Mouse (Mus musculus): ENCODE measurements around the gene Syt2. TPM values are rescaled to one million over a fixed set of nuclear protein-coding genes. Genes with fewer than 3 reads are reported as not detected.

Gene Syt2
- polyA plus RNA-seq, 1 experiment: 0.05 TPM

DNA sequence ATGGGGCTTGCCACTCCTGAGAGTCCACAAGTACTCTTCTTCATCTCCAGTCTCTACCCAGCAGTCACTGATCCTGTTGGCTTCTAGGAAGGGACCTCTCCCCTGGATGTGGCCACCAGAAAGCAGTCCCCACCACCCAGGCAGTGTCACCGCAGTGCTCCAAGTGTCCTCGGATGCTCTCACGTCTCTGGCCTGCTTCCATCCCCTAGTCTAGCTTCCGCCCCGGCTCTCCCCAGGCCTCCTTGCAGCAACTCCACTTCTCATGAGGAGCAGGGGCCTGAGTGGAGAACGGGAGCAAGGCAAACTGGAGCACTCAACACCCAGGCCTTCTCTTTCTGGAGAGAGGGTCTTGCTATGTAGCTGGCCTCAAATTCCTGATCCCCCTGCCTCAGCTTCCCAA lies 112.7 kb downstream of the Syt2 start:
- WGBS: 97% methylated on average over 6 of the region's 6 CpGs
- H3K4me1 ChIP-seq (replicated peaks; ENCODE audit: control insufficient read depth, insufficient read depth, low read length): 0 out of 2 replicates have a peak, but pooled peaks cover 3% of the 10 kb centered on the region
- no peak overlapping the region for H3K27ac ChIP-seq (ENCODE audit: control insufficient read depth, insufficient read depth, low read length)
- no peak for DNase-seq
- H3K27me3 ChIP-seq (ENCODE audit: control insufficient read depth, insufficient read depth, low read length): no peaks in the 10 kb centered on the region
- H3K36me3 ChIP-seq (ENCODE audit: control insufficient read depth, insufficient read depth, low read length): no peaks in the 10 kb centered on the region; the same call in 1 of the 2 replicates
- no peak for TF ChIP-seq CTCF (IDR thresholded peaks at IDR 0.05; ENCODE audit: borderline replicate concordance, control insufficient read depth, extremely low read depth, insufficient read depth, low read length, poor library complexity)
- no peak for TF ChIP-seq POLR2A (IDR thresholded peaks at IDR 0.05; ENCODE audit: control insufficient read depth, extremely low read depth, insufficient read depth, low read length, poor library complexity)
- H3K4me3 ChIP-seq (ENCODE audit: control insufficient read depth, insufficient read depth, low read length): no peak overlapping the region

DNA sequence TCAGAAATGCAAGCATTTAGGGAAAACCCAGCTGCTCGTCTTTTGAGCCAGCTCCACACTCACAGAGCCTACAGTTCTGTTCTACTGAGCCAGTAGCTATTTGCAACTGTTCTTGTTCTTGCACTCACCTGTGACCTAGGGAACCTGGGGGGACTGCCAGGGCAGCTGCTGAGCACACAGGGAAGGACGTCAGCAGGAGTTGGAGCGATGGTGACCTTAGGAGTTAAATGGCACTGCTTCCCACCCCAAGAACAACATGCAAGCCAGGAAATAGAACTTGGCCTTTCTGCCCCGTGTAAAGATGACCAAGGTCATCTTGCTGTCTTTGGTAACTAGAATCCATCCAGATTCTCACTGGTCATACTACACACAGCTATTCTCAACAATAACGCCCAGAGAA lies 114.2 kb downstream of the Syt2 start:
- no peaks in the 10 kb centered on the region for H3K27me3 ChIP-seq (ENCODE audit: control insufficient read depth, insufficient read depth, low read length)
- no peaks in the 10 kb centered on the region; the same call in 1 of the 2 replicates for H3K36me3 ChIP-seq (ENCODE audit: control insufficient read depth, insufficient read depth, low read length)
- H3K4me1 ChIP-seq (replicated peaks; ENCODE audit: control insufficient read depth, insufficient read depth, low read length): no peaks in the 10 kb centered on the region
- no peak overlapping the region for H3K4me3 ChIP-seq (ENCODE audit: control insufficient read depth, insufficient read depth, low read length)
- WGBS: 90% methylated on average over 5 of the region's 5 CpGs
- TF ChIP-seq POLR2A (IDR thresholded peaks at IDR 0.05; ENCODE audit: control insufficient read depth, extremely low read depth, insufficient read depth, low read length, poor library complexity) (no peak), CTCF (IDR thresholded peaks at IDR 0.05; ENCODE audit: borderline replicate concordance, control insufficient read depth, extremely low read depth, insufficient read depth, low read length, poor library complexity) (no peak)
- no peak for DNase-seq
- H3K27ac ChIP-seq (ENCODE audit: control insufficient read depth, insufficient read depth, low read length): no peak overlapping the region

- Histone ChIP-seq H3K4me3 (ENCODE audit: control insufficient read depth, insufficient read depth, low read length) (no peak overlapping the region), H3K27ac (ENCODE audit: control insufficient read depth, insufficient read depth, low read length) (no peak overlapping the region), H3K36me3 (ENCODE audit: control insufficient read depth, insufficient read depth, low read length) (no peaks in the 10 kb centered on the region; the same call in 1 of the 2 replicates), H3K27me3 (ENCODE audit: control insufficient read depth, insufficient read depth, low read length) (no peaks in the 10 kb centered on the region), H3K4me1 (replicated peaks; ENCODE audit: control insufficient read depth, insufficient read depth, low read length) (no peaks in the 10 kb centered on the region)
- TF ChIP-seq POLR2A (IDR thresholded peaks at IDR 0.05; ENCODE audit: control insufficient read depth, extremely low read depth, insufficient read depth, low read length, poor library complexity) (no peak), CTCF (IDR thresholded peaks at IDR 0.05; ENCODE audit: borderline replicate concordance, control insufficient read depth, extremely low read depth, insufficient read depth, low read length, poor library complexity) (no peak)
- 81% methylated on average over 7 of the region's 7 CpGs for WGBS
- DNase-seq: no peak
Observed at GRCm38 (mm10) chr1:134761534-134761933, 115.1 kb downstream of the Syt2 start.

DNA sequence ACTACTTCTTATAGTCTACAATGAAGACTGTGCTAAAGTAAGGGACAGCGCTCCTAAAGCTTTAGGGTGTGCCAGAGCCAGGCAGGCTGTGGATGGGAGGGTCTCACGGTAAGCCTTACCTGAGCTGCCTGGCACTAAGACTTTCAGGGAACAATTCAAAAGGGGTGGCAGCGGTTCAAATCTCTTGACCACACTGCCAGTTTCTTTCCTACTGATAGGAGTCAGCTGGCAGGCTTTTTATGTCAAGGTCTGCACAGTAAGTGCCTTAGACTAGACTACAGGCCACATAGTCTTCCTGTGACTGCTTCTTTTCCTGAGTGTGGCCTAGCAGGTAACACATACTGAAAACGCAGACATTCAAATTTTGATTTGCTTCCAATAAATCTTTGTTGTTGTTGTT lies 116.8 kb downstream of the Syt2 start:
- Histone ChIP-seq H3K4me1 (replicated peaks; ENCODE audit: control insufficient read depth, insufficient read depth, low read length) (no peaks in the 10 kb centered on the region), H3K4me3 (ENCODE audit: control insufficient read depth, insufficient read depth, low read length) (no peak overlapping the region), H3K27ac (ENCODE audit: control insufficient read depth, insufficient read depth, low read length) (no peak overlapping the region), H3K27me3 (ENCODE audit: control insufficient read depth, insufficient read depth, low read length) (no peaks in the 10 kb centered on the region), H3K36me3 (ENCODE audit: control insufficient read depth, insufficient read depth, low read length) (no peaks in the 10 kb centered on the region; the same call in 1 of the 2 replicates)
- no peak for DNase-seq
- TF ChIP-seq POLR2A (IDR thresholded peaks at IDR 0.05; ENCODE audit: control insufficient read depth, extremely low read depth, insufficient read depth, low read length, poor library complexity): no peak
- no peak for TF ChIP-seq CTCF (IDR thresholded peaks at IDR 0.05; ENCODE audit: borderline replicate concordance, control insufficient read depth, extremely low read depth, insufficient read depth, low read length, poor library complexity)
- WGBS: 89% methylated on average over 4 of the region's 4 CpGs

GRCm38 (mm10) chr1:134763776-134764438 lies 117.4 kb downstream of the Syt2 start:
- Histone ChIP-seq H3K27ac (ENCODE audit: control insufficient read depth, insufficient read depth, low read length) (no peak overlapping the region), H3K36me3 (ENCODE audit: control insufficient read depth, insufficient read depth, low read length) (no peaks in the 10 kb centered on the region; the same call in 1 of the 2 replicates), H3K4me3 (ENCODE audit: control insufficient read depth, insufficient read depth, low read length) (no peak overlapping the region), H3K27me3 (ENCODE audit: control insufficient read depth, insufficient read depth, low read length) (no peaks in the 10 kb centered on the region), H3K4me1 (replicated peaks; ENCODE audit: control insufficient read depth, insufficient read depth, low read length) (no peaks in the 10 kb centered on the region)
- 95% methylated on average over 11 of the region's 11 CpGs for WGBS
- TF ChIP-seq POLR2A (IDR thresholded peaks at IDR 0.05; ENCODE audit: control insufficient read depth, extremely low read depth, insufficient read depth, low read length, poor library complexity) (no peak), CTCF (IDR thresholded peaks at IDR 0.05; ENCODE audit: borderline replicate concordance, control insufficient read depth, extremely low read depth, insufficient read depth, low read length, poor library complexity) (no peak)
- DNase-seq: no peak

GRCm38 (mm10) chr1:134764831-134765458 lies 118.5 kb downstream of the Syt2 start:
- TF ChIP-seq POLR2A (IDR thresholded peaks at IDR 0.05; ENCODE audit: control insufficient read depth, extremely low read depth, insufficient read depth, low read length, poor library complexity) (no peak), CTCF (IDR thresholded peaks at IDR 0.05; ENCODE audit: borderline replicate concordance, control insufficient read depth, extremely low read depth, insufficient read depth, low read length, poor library complexity) (no peak)
- Histone ChIP-seq H3K27me3 (ENCODE audit: control insufficient read depth, insufficient read depth, low read length) (no peaks in the 10 kb centered on the region), H3K27ac (ENCODE audit: control insufficient read depth, insufficient read depth, low read length) (no peak overlapping the region), H3K4me3 (ENCODE audit: control insufficient read depth, insufficient read depth, low read length) (no peak overlapping the region), H3K4me1 (replicated peaks; ENCODE audit: control insufficient read depth, insufficient read depth, low read length) (no peaks in the 10 kb centered on the region), H3K36me3 (ENCODE audit: control insufficient read depth, insufficient read depth, low read length) (no peaks in the 10 kb centered on the region)
- WGBS: 93% methylated on average over 7 of the region's 7 CpGs
- DNase-seq: no peak
